Mouse (Mus musculus) stomach, postnatal 0 days (tissue): ENCODE results near the gene Grap2. TPM values are rescaled to one million over a fixed set of nuclear protein-coding genes. Genes with fewer than 3 reads are reported as not detected.

Experiments
- ATAC-seq: fragments of 200-750 bp; cut with Nextera tagmentation; 2 replicates; pipeline ENCODE4 v1.8.0; 2017; ENCODE audit not compliant: low FRiP score, low TSS enrichment
- DNase-seq: peaks from one replicate; pipeline ENCODE4 v3.0.0-alpha.2; 2016; ENCODE audit warnings: low spot score
- H3K27ac ChIP-seq: fragments of 300-500 bp; sonication (generic); replicated peaks from 2 replicates; pipeline ENCODE4 v1.5.1; 2014; ENCODE audit warnings: mild to moderate bottlenecking, control low read depth
- H3K27me3 ChIP-seq: fragments of 300-500 bp; sonication (generic); 2 replicates; pipeline ENCODE4 v1.6.1; 2014; ENCODE audit warnings: low read length; ENCODE audit not compliant: control insufficient read depth, insufficient read depth
- H3K36me3 ChIP-seq: fragments of 300-500 bp; sonication (generic); 2 replicates; pipeline ENCODE4 v1.6.1; 2014; ENCODE audit warnings: low read length, mixed read lengths; ENCODE audit not compliant: control insufficient read depth, insufficient read depth
- H3K4me1 ChIP-seq: fragments of 300-500 bp; sonication (generic); replicated peaks from 2 replicates; pipeline ENCODE4 v1.6.1; 2014; ENCODE audit warnings: antibody characterized with exemption; ENCODE audit not compliant: control insufficient read depth, insufficient read depth
- H3K4me2 ChIP-seq: fragments of 300-500 bp; sonication (generic); replicated peaks from 2 replicates; pipeline ENCODE4 v1.6.1; 2014; ENCODE audit warnings: low read depth, mild to moderate bottlenecking, control low read depth, moderate library complexity
- H3K4me3 ChIP-seq: fragments of 300-500 bp; sonication (generic); 2 replicates; pipeline ENCODE4 v1.5.1; 2014; ENCODE audit warnings: low read depth, low read length, control low read depth
- H3K9ac ChIP-seq: fragments of 300-500 bp; sonication (generic); 2 replicates; pipeline ENCODE4 v1.6.1; 2014; ENCODE audit warnings: mild to moderate bottlenecking, low read length, control low read depth, mixed read lengths
- H3K9me3 ChIP-seq: fragments of 300-500 bp; sonication (generic); 2 replicates; pipeline ENCODE4 v1.6.1; 2016; ENCODE audit warnings: low read length; ENCODE audit not compliant: control insufficient read depth
- CTCF ChIP-seq: IDR thresholded peaks from 2 replicates; pipeline ENCODE4 v1.5.1; 2016; ENCODE audit warnings: antibody characterized with exemption, low read depth, mild to moderate bottlenecking, moderate library complexity
- EP300 ChIP-seq: optimal IDR thresholded peaks from 2 replicates; pipeline ENCODE3; 2016; ENCODE audit warnings: antibody characterized with exemption
- WGBS: fragments of 180-500 bp; shearing (Covaris S2); extraction: QIAGEN DNeasy Blood & Tissue Kit; methylation state at CpG from one replicate; pipeline ENCODE4 v1.1.7; 2014; 5-methylcytosine and 5-hydroxymethylcytosine counted together
- polyA plus RNA-seq: library from polyadenylated mRNA; unstranded; fragments of >200 nt; fragmentation: Nextera tagmentation; extraction: Ambion mirVana; gene quantifications from 2 replicates; pipeline ENCODE4 v1.2.1, GENCODE M21; 2015

Gene Grap2
- polyA plus RNA-seq, 1 experiment from 2014 or later: 0.15 TPM

GRCm38 (mm10) chr15:80658815-80659471, 86.5 kb downstream of the Grap2 start:
- Histone ChIP-seq H3K4me3 (no peak overlapping the region), H3K4me2 (no peak overlapping the region), H3K36me3 (no peaks in the 10 kb centered on the region), H3K4me1 (no peaks in the 10 kb centered on the region), H3K9ac (no peak overlapping the region), H3K27me3 (no peaks in the 10 kb centered on the region), H3K9me3 (no peaks in the 10 kb centered on the region), H3K27ac (no peak overlapping the region)
- TF ChIP-seq EP300: no peak
- no peak for TF ChIP-seq CTCF
- WGBS: 69% methylated on average over 6 of the region's 6 CpGs
- ATAC-seq: no peak
- no peak for DNase-seq

- H3K27ac ChIP-seq: no peak overlapping the region
These were observed 88.6 kb downstream of the Grap2 start for GRCm38 (mm10) chr15:80660963-80661362.

GRCm38 (mm10) chr15:80664444-80664843, 92.0 kb downstream of the Grap2 start:
- Histone ChIP-seq H3K36me3 (no peaks in the 10 kb centered on the region), H3K27me3 (no peaks in the 10 kb centered on the region), H3K9me3 (no peaks in the 10 kb centered on the region), H3K9ac (no peak overlapping the region), H3K4me2 (no peak overlapping the region), H3K4me3 (no peak overlapping the region), H3K27ac (no peak overlapping the region), H3K4me1 (no peaks in the 10 kb centered on the region)
- no peak for DNase-seq
- 50% methylated on average over 4 of the region's 4 CpGs for WGBS
- TF ChIP-seq EP300: no peak
- TF ChIP-seq CTCF: no peak
- no peak for ATAC-seq

More at GRCm38 (mm10) chr15:80660963-80661362, 88.6 kb downstream of the Grap2 start:
- no peak for ATAC-seq
- no peaks in the 10 kb centered on the region for H3K4me1 ChIP-seq
- no peaks in the 10 kb centered on the region for H3K36me3 ChIP-seq
- H3K4me3 ChIP-seq: no peak overlapping the region
- TF ChIP-seq CTCF (no peak), EP300 (no peak)
- H3K27me3 ChIP-seq: no peaks in the 10 kb centered on the region
- DNase-seq: no peak
- no peak overlapping the region for H3K4me2 ChIP-seq
- no peaks in the 10 kb centered on the region for H3K9me3 ChIP-seq
- no peak overlapping the region for H3K9ac ChIP-seq
- WGBS: 34% methylated on average over 4 of the region's 4 CpGs

- peak within 1 kb of the TSS; percentile 77 for H3K4me2 ChIP-seq
- DNase-seq: peak; percentile 88
- 6% methylated on average over 83 of the region's 85 CpGs for WGBS
These were observed 99.2 kb downstream of the Grap2 start, which contains the start of gene Fam83f for GRCm38 (mm10) chr15:80671295-80672252. Gene Fam83f, plus strand, starts transcription at chr15:80671847.

DNA sequence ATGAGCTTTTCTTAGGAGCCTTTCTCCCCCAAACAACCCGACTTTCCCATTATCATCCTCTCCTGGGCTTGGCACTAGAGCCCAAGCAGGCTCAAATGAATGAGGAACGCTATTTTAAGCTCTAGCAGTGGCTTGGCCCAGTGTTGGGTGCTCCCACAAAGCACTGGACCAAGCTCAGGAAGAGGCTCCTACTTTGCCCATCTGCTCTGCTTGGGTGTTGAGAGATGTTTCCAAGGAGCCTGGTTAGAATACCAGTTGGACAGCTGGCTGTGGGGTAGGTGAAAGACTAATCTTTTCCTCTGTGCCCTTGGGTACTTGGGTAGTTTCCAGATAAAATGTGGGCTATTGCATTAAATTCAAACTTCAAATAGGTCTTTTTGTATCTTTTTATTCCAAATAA, 100.4 kb downstream of the Grap2 start:
- peak overlapping the region; percentile 90 for H3K27ac ChIP-seq
- H3K9ac ChIP-seq: peak overlapping the region; percentile 72; the same call in 1 of the 2 replicates
- DNase-seq (no peak), ATAC-seq (no peak)
- peak overlapping the region; percentile 49 for H3K4me3 ChIP-seq
- TF ChIP-seq CTCF (no peak), EP300 (no peak)
- H3K4me1 ChIP-seq: peaks cover 2% of the 10 kb centered on the region; the same call in 1 of the 2 replicates
- H3K9me3 ChIP-seq: no peaks in the 10 kb centered on the region
- H3K27me3 ChIP-seq: no peaks in the 10 kb centered on the region
- 51% methylated on average over 2 of the region's 2 CpGs for whole genome bisulfite sequencing
- no peaks in the 10 kb centered on the region for H3K36me3 ChIP-seq
- peak overlapping the region; percentile 77 for H3K4me2 ChIP-seq

More at GRCm38 (mm10) chr15:80671295-80672252, 99.2 kb downstream of the Grap2 start, which contains the start of gene Fam83f:
- TF ChIP-seq CTCF: no peak
- TF ChIP-seq EP300: no peak
- peak within 1 kb of the TSS; percentile 49 for H3K4me3 ChIP-seq
- peak within 1 kb of the TSS; percentile 90 for H3K27ac ChIP-seq
- no peaks in the 10 kb centered on the region for H3K9me3 ChIP-seq
- peaks cover 2% of the 10 kb centered on the region; the same call in 1 of the 2 replicates for H3K4me1 ChIP-seq
- peak within 1 kb of the TSS; percentile 72 for H3K9ac ChIP-seq
- no peaks in the 10 kb centered on the region for H3K36me3 ChIP-seq
- ATAC-seq: peak; percentile 88
- H3K27me3 ChIP-seq: no peaks in the 10 kb centered on the region
